Mouse (Mus musculus): ENCODE data around the gene Cyb5r3.
"Not testable (repeated sequence)": the region's sequence is repeated elsewhere in the genome, so short reads cannot be mapped to it uniquely, and the experiment has no call there.

Cyb5r3 gene

DNA sequence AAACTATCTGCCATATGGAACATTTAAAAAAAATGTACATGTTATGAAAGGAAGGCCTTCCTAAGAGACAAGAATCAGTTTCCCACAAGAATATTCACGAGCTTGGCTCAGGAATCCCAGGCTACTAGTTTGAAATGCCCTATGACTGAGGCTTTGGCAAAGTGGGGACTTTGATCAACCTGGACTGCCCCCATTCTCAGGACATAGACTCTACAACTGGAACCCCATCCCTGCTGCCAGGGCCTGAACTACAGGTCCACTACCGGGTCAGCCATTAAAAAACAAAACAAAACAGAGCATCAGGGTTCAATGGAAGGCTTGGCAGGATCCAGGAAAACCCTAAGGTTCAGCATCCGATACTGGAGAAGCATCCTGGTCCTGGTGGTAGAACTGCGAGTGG is 21.7 kb downstream of the Cyb5r3 start:
- DNase-seq (ENCODE audit: low read depth): no peak

DNA sequence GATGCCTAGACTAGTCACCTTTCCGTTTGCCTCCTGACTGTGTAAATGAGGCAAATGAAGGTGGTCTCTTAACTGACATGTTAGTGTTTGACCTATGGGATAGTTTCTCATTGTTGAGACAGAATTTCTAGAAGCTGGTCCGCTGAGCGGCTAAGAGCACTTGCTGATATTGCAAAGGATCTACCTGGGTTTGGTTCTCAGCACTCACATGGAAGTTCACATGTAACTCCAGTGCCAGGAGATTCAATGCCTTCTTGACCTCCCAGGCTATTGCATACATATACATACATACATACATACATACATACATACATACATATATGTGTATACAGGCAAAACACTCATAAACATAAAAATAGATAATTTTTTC is 22.3 kb downstream of the Cyb5r3 start:
- DNase-seq (ENCODE audit: low read depth): no peak

DNA sequence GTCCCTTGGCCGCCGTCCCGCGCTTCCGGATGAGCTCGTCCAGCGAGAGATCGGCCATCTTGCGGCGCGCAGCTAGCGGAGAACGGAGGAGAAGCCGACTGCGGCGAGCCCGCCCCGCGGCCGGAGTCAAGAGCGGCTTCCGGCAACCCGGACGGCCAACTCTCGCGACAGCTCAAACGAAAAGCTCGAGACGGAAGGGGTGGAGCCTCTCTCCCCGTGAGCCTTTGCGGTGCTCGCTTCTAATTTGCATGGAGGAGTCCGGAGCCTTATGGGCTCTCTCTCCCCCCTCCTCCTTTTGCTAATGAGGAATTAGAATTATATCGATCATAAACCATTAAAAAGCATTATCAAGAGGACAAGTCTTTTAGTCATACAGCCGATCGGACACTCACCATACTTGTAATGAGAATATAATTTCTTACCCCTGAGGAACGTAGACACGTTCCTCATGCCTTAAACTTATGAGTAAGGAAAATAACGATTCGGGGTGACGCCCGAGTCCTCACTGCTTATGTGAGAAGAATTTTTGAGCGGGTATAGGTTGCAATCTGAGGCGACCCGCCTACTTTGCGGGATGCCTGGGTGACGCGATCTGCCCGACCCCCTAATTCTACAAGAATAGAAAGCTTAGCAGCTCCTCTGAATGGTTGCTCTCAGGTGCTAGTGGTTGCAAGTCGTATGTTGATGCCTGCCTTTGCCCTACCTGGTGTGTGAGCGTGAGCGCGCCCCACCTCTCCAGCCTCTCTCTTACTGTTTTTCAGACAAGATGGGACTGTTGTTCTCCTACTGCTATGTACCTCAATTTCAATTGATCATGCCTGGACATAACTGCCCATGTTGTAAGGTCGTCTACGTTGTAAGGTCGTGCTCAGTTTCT is 23.0 kb downstream of the Cyb5r3 start, which contains the start of gene Poldip3:
Poldip3 (minus strand) TSS at position 189 of the 877 bp plus-strand sequence.
- DNase-seq (ENCODE audit: low read depth): peak; percentile 97

DNA sequence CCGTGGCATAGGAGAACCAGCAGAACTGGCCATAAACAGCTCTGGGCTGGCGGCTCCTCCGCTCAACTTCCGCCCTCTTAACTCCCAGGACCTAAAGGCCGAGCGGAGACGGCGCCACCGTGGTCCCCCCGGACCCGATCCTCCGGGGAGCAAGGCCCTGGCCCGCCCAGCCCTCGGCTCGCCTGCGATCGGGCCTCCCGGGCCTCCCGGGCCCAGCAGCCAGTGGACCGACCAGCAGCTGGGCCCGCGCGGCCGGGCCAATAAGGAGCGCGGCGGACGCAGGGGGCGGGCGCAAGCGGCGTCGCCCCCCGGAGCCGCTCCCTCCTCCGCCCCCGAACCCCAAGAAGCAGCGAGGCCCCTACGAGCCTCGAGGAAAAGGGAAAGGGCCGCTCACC is 23.6 kb downstream of the Cyb5r3 start:
- DNase-seq (ENCODE audit: low read depth): no peak

DNA sequence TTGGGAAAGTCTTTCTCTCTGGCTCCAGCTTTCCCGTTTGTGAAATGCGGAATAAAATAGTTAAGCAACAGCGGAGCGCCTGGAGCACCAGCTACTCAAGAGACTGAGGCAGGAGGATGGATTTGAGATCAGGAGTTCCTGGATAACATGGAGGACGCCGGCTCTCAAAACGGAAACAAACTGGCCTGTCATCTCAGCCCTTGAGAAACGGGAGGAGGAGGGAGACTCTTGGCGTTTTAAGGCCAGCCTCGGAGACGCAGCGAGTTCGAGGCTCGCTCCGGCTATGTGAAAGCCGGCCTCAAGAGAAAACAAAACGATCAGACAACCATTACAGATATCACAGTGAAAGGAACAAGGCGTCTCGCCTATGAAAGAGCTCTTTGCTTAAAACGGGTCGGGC is 24.0 kb downstream of the Cyb5r3 start:
- DNase-seq (ENCODE audit: low read depth): no peak

GRCm38 (mm10) chr15:83145541-83145940 is 26.9 kb downstream of the Cyb5r3 start:
- peak; percentile 25 for DNase-seq (ENCODE audit: low read depth)

DNA sequence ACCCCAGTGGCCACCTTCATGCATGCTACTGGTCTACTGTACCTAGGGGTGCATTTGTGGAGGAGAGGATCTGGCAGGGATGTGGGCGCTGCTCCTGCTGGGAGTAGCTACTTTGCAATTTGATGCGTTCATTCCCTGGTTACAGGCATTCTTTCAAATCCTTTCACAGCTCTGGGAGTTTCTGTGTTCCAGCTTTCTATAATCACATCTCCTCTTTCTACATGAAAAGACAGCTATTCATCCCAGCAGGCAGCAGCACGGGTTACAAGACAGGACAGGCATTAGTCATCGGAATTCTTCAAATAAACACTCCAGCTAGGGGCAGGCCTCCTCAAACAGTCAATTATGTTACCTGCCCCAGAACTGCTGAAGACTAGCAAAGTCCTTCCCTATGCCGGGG is 29.5 kb downstream of the Cyb5r3 start:
- DNase-seq (ENCODE audit: low read depth): no peak

DNA sequence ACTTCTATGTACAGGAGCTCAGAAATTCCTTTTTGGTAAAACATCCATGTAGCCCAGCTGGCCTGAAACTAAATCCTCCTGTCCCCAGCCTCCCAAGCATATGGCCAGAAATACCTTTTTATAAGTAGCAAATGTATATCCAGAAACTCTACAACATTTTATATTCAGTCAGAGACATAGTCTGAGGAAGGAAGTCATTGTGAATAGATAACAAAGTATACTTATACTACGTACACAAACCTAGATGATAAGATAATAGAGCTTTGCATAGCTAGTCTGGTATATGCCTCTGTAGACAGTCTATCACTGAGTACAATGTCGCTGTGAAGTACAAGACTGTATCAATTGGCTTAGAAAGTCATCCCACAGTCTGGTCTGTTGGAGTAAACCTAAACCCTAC is 36.7 kb downstream of the Cyb5r3 start:
- no peak for DNase-seq (ENCODE audit: low read depth)

GRCm38 (mm10) chr15:83134671-83135070 is 37.7 kb downstream of the Cyb5r3 start:
- no peak for DNase-seq (ENCODE audit: low read depth)

- no peak for DNase-seq (ENCODE audit: low read depth)
Observed at GRCm38 (mm10) chr15:83129530-83130231, 42.7 kb downstream of the Cyb5r3 start.

DNA sequence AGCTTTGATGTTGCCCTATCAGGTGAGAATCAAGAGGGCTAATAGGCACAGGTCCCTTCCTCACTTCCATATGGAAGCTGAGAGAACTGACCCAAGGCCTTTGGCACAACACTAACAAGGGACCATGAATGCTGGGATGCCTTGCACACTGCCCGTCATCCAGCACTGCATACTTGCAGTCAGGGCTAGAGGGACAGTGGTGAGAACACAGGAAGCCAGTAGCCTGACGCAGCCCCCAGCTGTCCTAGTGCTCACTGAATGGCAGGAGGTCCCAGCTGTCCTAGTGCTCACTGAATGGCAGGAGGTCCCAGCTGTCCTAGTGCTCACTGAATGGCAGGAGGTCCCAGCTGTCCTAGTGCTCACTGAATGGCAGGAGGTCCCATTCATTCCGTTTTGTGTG is 45.4 kb downstream of the Cyb5r3 start:
- not testable (repeated sequence) for DNase-seq (ENCODE audit: low read depth)

- DNase-seq (ENCODE audit: low read depth): no peak
Observed at GRCm38 (mm10) chr15:83126582-83126981, 45.8 kb downstream of the Cyb5r3 start.

DNA sequence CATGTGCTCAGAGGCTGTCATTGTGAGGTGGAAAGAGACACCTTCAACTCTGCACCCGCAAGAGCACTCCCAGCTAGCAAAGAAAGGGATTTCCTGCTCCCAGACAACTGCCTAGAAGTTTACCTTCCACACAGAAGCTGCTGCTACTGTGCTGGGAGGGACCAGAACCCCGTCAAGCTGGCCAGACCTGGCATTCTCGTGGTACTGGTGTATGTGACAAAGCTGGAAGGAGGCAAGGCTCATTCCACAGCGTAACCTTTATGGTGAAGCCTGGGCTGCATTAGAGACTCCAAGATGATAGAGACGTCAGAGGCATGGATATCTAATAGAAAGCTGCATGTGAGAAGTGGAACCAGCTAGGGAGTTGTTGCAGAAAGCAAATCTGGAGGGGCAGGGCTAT is 47.8 kb downstream of the Cyb5r3 start:
- no peak for DNase-seq (ENCODE audit: low read depth)

DNA sequence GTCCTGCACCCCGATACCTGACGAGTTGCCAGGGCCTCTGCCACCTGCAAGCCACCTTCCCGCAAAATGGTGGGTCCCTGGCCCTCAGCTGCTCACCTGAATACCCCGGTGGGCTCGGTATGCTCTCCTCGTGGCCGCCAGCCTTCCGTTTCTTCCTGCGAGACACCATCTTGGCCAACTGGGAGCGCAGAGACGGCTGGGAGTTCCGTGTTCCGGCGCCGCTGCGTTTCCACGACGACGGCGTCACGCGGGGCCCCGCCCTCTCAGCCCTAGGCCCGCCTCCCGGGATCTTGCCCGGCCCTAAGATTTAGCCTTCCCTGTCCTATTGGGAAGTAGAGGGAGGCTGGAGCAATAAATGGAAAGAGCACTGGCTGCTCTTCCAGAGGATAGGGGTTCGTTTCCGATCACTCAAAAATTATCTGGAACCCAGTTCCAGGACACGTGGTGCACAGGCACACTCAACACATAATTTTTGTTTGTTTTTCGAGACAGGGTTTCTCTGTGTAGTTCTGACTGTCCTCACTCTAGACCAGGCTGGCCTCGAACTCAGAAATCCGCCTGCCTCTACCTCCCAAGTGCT is 49.7 kb downstream of the Cyb5r3 start, which contains the start of gene Rrp7a:
Rrp7a (minus strand) TSS at position 236 of the 580 bp plus-strand sequence.
- DNase-seq (ENCODE audit: low read depth): peak; percentile 63

DNA sequence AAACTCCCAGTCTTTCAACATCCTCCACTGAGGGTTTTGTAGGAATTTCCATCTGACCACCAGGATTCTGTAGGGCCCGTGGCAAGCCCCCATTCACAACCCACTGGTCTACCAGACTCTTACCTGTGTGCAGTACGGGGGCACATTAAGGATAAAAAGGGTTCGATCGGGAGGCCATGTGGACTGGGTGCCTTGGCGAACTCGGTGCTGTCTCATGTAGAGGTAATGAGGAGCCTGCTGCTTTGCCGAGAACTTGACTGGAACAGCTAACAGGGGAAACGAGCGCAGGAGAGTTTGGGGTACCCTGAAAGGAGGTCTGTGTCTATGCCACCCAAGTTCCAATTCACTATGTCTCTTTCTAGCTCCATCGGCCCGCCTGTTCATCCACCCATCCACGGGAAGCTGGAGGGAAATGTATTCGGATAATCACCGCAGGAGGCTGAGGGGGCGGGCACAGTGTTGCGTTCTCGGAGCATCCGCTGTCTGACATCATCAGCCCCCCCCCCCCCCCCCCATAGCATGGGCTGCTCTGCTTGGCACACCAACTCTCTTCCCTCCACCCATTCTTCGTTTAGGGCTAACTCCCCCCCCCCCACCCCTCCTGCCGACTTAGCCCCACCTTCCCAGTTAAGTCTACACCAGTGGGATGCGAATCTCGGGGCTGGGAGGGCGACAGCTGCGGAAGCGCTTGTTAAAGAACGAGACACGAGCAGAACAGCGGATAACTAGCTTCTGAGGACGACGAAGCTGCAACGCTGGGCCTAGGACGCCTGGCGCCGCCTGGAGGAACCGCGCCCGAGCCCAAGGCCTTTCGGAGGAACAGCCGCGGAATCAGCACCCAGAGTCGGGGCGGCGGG is 50.5 kb downstream of the Cyb5r3 start:
- peak; percentile 34 for DNase-seq (ENCODE audit: low read depth)

DNA sequence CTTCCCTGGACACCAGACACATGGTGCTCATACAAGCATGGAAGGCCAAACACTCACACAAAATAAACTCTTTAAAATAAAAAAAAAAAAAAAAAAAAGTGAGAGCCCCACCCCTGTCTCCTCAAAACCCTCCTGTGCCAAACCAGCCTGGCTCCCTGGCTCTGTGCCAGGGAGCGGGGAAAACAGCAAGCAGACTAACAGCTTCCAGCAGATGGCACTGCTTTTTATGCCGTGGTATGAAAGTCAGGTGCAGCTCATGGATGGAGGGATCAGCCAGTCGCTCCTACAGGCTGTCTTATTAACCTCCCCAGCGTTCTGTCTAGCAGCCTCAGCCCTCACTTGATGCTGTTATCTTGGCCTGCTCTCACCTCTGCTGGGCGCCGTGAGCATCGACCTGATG is 54.0 kb downstream of the Cyb5r3 start:
- DNase-seq (ENCODE audit: low read depth): no peak

DNA sequence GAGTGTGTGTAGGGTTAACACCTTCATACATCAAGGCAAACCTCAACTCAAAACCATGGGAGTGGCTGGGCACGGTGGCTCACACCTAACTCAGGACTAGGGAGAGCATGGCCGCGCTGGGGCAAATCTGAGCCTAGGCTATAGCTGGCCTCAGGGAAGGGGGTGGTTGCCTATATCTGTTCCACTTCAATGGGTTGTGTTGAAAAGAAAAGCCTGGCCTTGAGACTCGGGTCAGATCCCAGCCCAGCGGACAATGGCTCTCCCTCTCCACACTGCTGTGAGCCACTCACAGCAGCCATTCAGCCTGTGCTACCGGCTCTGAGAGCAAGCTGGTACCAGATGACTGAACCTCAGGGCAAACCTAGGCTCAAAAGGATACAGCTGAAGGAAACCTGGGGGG is 57.3 kb downstream of the Cyb5r3 start:
- DNase-seq (ENCODE audit: low read depth): no peak

DNA sequence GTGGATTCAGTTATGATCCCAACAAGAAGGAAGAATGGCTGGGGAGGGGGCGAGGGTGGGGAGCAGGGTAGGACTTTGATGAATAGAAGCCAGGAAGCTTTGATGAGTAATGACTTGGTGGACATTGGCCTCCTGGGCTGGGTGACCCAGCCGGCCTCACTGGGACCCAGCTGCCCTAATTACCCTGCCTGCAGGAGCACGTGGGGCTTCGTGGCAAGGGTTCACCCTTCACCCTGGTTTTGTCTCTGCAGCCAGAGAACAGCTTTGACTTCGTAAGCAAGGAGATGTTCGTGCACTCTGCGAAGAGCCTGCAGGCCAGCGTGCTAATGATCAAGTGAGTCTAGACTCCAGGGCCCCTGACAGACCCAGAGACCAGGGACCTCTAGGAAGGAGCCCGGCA is 58.3 kb downstream of the Cyb5r3 start:
- DNase-seq (ENCODE audit: low read depth): no peak

DNA sequence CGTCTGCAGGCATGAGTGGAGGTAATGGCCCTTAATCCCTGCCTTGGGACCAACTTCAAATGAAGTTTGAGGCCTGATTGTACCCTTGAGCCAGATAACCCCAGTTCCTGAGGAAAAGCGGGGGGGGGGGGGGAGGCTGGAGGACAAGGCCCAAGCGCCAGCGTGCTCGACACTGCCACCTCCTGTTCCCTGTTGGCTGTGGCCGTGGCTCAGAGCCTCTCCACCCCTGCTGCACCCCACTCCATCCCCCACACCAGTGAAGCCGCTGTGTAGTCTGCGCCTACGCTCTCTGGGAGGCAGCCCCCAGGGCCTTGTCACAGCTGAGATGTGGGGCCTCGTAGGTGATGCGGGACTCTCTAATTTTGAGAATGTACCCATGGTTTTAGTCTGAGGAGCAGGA is 59.5 kb downstream of the Cyb5r3 start:
- DNase-seq (ENCODE audit: low read depth): peak; percentile 28

GRCm38 (mm10) chr15:83111874-83112273 is 60.5 kb downstream of the Cyb5r3 start:
- no peak for DNase-seq (ENCODE audit: low read depth)

GRCm38 (mm10) chr15:83111290-83111689 is 61.1 kb downstream of the Cyb5r3 start:
- DNase-seq (ENCODE audit: low read depth): no peak

GRCm38 (mm10) chr15:83107814-83108213 is 64.6 kb downstream of the Cyb5r3 start:
- no peak for DNase-seq (ENCODE audit: low read depth)

All from c-Kit-positive CD71-negative TER-119-negative erythroid progenitor cells, embryonic 14.5 days (primary cell).